Mouse (Mus musculus) hindbrain, embryonic 14.5 days (tissue): ENCODE results near the gene Tcam1. TPM values are rescaled to one million over a fixed set of nuclear protein-coding genes. Genes with fewer than 3 reads are reported as not detected.

Experiments used
- ATAC-seq: fragments of 200-750 bp; cut with Nextera tagmentation; 2 replicates; pipeline ENCODE4 v1.8.0; 2017; ENCODE audit warnings: moderate number of reproducible peaks, mild to moderate bottlenecking, moderate TSS enrichment, moderate library complexity; ENCODE audit not compliant: low FRiP score
- DNase-seq: peaks from one replicate; pipeline ENCODE4 v3.0.0-alpha.2; 2015; ENCODE audit warnings: low spot score
- H3K27ac ChIP-seq: fragments of 300-500 bp; sonication (generic); 2 replicates; pipeline ENCODE4 v1.5.1; 2014; ENCODE audit warnings: mild to moderate bottlenecking, moderate library complexity
- H3K27me3 ChIP-seq: fragments of 300-500 bp; sonication (generic); 2 replicates; pipeline ENCODE4 v1.6.1; 2014; ENCODE audit warnings: mild to moderate bottlenecking, low read length, mixed read lengths; ENCODE audit not compliant: control insufficient read depth, insufficient read depth
- H3K36me3 ChIP-seq: fragments of 300-500 bp; sonication (generic); replicated peaks from 2 replicates; pipeline ENCODE4 v1.6.1; 2014; ENCODE audit not compliant: control insufficient read depth, insufficient read depth
- H3K4me1 ChIP-seq: fragments of 300-500 bp; sonication (generic); replicated peaks from 2 replicates; pipeline ENCODE4 v1.6.1; 2014; ENCODE audit warnings: antibody characterized with exemption, low read length, mixed read lengths; ENCODE audit not compliant: control insufficient read depth, insufficient read depth
- H3K4me2 ChIP-seq: fragments of 300-500 bp; sonication (generic); replicated peaks from 2 replicates; pipeline ENCODE4 v1.6.1; 2014; ENCODE audit warnings: mild to moderate bottlenecking, moderate library complexity
- H3K4me3 ChIP-seq: fragments of 300-500 bp; sonication (generic); replicated peaks from 2 replicates; pipeline ENCODE4 v1.5.1; 2014; ENCODE audit warnings: mild to moderate bottlenecking, low read length
- H3K9ac ChIP-seq: fragments of 300-500 bp; sonication (generic); 2 replicates; pipeline ENCODE4 v1.6.1; 2014
- H3K9me3 ChIP-seq: fragments of 300-500 bp; sonication (generic); 2 replicates; pipeline ENCODE4 v1.6.1; 2016; ENCODE audit warnings: low read length; ENCODE audit not compliant: control insufficient read depth
- WGBS: fragments of 180-500 bp; shearing (Covaris S2); extraction: QIAGEN DNeasy Blood & Tissue Kit; methylation state at CpG from one replicate; pipeline ENCODE4 v1.1.7; 2014; 5-methylcytosine and 5-hydroxymethylcytosine counted together
- polyA plus RNA-seq: library from polyadenylated mRNA; unstranded; fragments of >200 nt; fragmentation: Nextera tagmentation; extraction: Ambion mirVana; gene quantifications from 2 replicates; pipeline ENCODE4 v1.2.1, GENCODE M21; 2014

The Tcam1 gene
- polyA plus RNA-seq, 1 experiment from 2014 or later, result 0.08 TPM

- Histone ChIP-seq H3K4me1 (no peaks in the 10 kb centered on the region), H3K27ac (no peak overlapping the region), H3K27me3 (no peaks in the 10 kb centered on the region), H3K4me2 (no peak overlapping the region), H3K36me3 (no peaks in the 10 kb centered on the region), H3K4me3 (no peak overlapping the region), H3K9ac (no peak overlapping the region), H3K9me3 (no peaks in the 10 kb centered on the region)
- ATAC-seq (no peak), DNase-seq (peak; percentile 57)
- WGBS, result 76% methylated on average over 8 of the region's 8 CpGs
These were observed 49.2 kb downstream of the Tcam1 start for GRCm38 (mm10) chr11:106325566-106326206.

GRCm38 (mm10) chr11:106326475-106326874 is 50.0 kb downstream of the Tcam1 start:
- Histone ChIP-seq H3K9me3 (no peaks in the 10 kb centered on the region), H3K27ac (no peak overlapping the region), H3K9ac (no peak overlapping the region), H3K4me3 (no peak overlapping the region), H3K4me2 (no peak overlapping the region), H3K4me1 (no peaks in the 10 kb centered on the region), H3K27me3 (no peaks in the 10 kb centered on the region), H3K36me3 (no peaks in the 10 kb centered on the region)
- ATAC-seq (no peak), DNase-seq (no peak)
- 87% methylated on average over 8 of the region's 8 CpGs for WGBS

GRCm38 (mm10) chr11:106328521-106328920 is 52.0 kb downstream of the Tcam1 start:
- no peak for ATAC-seq
- 71% methylated on average over 5 of the region's 5 CpGs for WGBS
- H3K4me2 ChIP-seq, result no peak overlapping the region
- H3K9ac ChIP-seq, result no peak overlapping the region
- H3K27me3 ChIP-seq, result no peaks in the 10 kb centered on the region
- H3K4me1 ChIP-seq, result no peaks in the 10 kb centered on the region
- no peak overlapping the region for H3K4me3 ChIP-seq
- no peaks in the 10 kb centered on the region for H3K9me3 ChIP-seq
- no peak overlapping the region for H3K27ac ChIP-seq
- H3K36me3 ChIP-seq, result no peaks in the 10 kb centered on the region
- DNase-seq, result no peak

GRCm38 (mm10) chr11:106329128-106329527 is 52.7 kb downstream of the Tcam1 start:
- DNase-seq, result no peak
- H3K9me3 ChIP-seq, result no peaks in the 10 kb centered on the region
- no peaks in the 10 kb centered on the region for H3K36me3 ChIP-seq
- ATAC-seq, result no peak
- H3K9ac ChIP-seq, result no peak overlapping the region
- H3K4me3 ChIP-seq, result no peak overlapping the region
- no peak overlapping the region for H3K27ac ChIP-seq
- 81% methylated on average over 6 of the region's 6 CpGs for WGBS
- H3K27me3 ChIP-seq, result no peaks in the 10 kb centered on the region
- no peak overlapping the region for H3K4me2 ChIP-seq
- H3K4me1 ChIP-seq, result no peaks in the 10 kb centered on the region

- Histone ChIP-seq H3K36me3 (no peaks in the 10 kb centered on the region), H3K4me1 (no peaks in the 10 kb centered on the region), H3K9me3 (no peaks in the 10 kb centered on the region), H3K4me3 (no peak overlapping the region), H3K27me3 (no peaks in the 10 kb centered on the region), H3K4me2 (no peak overlapping the region), H3K27ac (no peak overlapping the region), H3K9ac (no peak overlapping the region)
- WGBS, result 73% methylated on average over 7 of the region's 7 CpGs
- peak; percentile 28 for DNase-seq
- no peak for ATAC-seq
These were observed 53.2 kb downstream of the Tcam1 start for GRCm38 (mm10) chr11:106329682-106330081.

GRCm38 (mm10) chr11:106332458-106332857 is 56.0 kb downstream of the Tcam1 start:
- Histone ChIP-seq H3K36me3 (no peaks in the 10 kb centered on the region), H3K4me2 (no peak overlapping the region), H3K9ac (no peak overlapping the region), H3K4me1 (no peaks in the 10 kb centered on the region), H3K9me3 (no peaks in the 10 kb centered on the region), H3K27me3 (no peaks in the 10 kb centered on the region), H3K4me3 (no peak overlapping the region), H3K27ac (no peak overlapping the region)
- ATAC-seq (no peak), DNase-seq (no peak)
- WGBS, result 52% methylated on average over 4 of the region's 4 CpGs

GRCm38 (mm10) chr11:106334066-106334465 is 57.6 kb downstream of the Tcam1 start:
- no peaks in the 10 kb centered on the region for H3K36me3 ChIP-seq
- no peak overlapping the region for H3K4me3 ChIP-seq
- H3K9ac ChIP-seq, result no peak overlapping the region
- H3K4me2 ChIP-seq, result no peak overlapping the region
- no peaks in the 10 kb centered on the region for H3K9me3 ChIP-seq
- DNase-seq, result no peak
- H3K4me1 ChIP-seq, result no peaks in the 10 kb centered on the region
- no peak overlapping the region for H3K27ac ChIP-seq
- H3K27me3 ChIP-seq, result no peaks in the 10 kb centered on the region
- 16% methylated on average over 2 of the region's 2 CpGs for WGBS
- ATAC-seq, result no peak

GRCm38 (mm10) chr11:106338029-106338428 is 61.6 kb downstream of the Tcam1 start:
- ATAC-seq (no peak), DNase-seq (no peak)
- 81% methylated on average over 5 of the region's 5 CpGs for WGBS

More at GRCm38 (mm10) chr11:106338029-106338428, 61.6 kb downstream of the Tcam1 start:
- no peaks in the 10 kb centered on the region for H3K36me3 ChIP-seq
- no peaks in the 10 kb centered on the region for H3K27me3 ChIP-seq
- H3K4me3 ChIP-seq, result no peak overlapping the region
- no peak overlapping the region for H3K27ac ChIP-seq
- no peaks in the 10 kb centered on the region for H3K9me3 ChIP-seq
- no peak overlapping the region for H3K4me2 ChIP-seq
- H3K4me1 ChIP-seq, result no peaks in the 10 kb centered on the region
- H3K9ac ChIP-seq, result no peak overlapping the region
